Mouse (Mus musculus) cerebellum, postnatal 25 days (tissue): Measurements from ENCODE around the gene Slc25a35.
"Not testable (repeated sequence)": the region's sequence is repeated elsewhere in the genome, so short reads cannot be mapped to it uniquely, and the experiment has no call there.

ENCODE experiments used
- DNase-seq, 2 experiments: peaks; one replicate each; pipeline ENCODE4 v3.0.0; 2021; ENCODE audit warnings: mixed read lengths in 2 of 2

Gene Slc25a35

DNA sequence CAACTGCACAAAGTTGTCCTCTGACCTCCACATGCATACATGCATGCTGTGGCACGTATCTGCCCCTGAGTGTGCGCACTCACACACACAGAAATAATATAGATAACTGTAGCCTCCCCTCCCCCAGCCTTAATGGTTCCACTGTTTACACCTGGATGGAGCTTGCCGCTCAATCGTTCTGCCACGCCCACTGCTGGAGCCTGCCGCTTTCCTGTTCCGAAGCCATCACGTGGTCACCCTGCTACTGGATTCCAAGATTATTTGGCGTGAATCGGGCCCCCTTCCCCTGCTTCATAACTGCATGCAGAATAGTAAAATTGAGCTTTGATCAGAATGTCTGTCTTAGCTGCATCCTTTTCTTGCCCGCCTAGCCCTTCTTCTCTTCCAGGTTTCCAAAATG, 5.8 kb upstream of the Slc25a35 start:
- not testable (repeated sequence) for DNase-seq

DNA sequence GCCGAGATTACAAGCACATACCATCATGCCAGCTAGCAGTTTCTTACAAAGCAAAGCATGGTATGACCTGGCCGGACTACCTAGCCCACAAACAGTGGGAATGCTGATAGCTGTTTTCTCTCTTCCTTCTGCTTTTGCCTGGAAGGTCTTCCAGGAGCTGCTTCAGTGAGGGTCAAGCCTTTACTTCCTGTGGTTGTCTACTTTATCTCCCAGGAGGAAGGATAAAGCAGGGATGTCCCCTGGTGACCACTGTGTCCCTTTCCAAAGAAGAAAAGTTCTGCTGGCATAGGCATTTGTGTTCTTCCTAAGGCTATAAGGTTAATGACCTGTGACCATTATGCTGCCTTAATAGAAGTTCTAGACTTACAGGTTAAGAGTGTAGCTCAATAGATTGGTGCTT, 4.5 kb upstream of the Slc25a35 start:
- DNase-seq, result no peak

DNA sequence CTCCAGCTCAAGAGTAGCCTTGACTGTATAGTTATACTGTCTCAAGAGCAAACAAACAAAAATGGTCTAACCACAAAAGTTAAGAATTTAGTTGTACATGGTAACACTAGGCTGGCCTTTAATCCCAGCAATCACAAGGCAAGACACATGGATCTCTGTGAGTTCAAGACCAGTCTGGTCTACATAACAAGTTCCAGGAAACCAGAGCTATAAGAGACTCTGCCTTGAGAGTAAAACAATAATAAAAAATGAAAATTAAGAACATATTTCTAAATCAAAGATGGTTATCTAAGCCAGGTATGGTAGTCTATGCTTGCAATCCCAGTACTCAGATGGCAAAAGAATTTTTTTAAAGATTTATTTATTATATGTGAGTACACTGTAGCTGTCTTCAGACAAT, 2.9 kb upstream of the Slc25a35 start:
- DNase-seq, result no peak

DNA sequence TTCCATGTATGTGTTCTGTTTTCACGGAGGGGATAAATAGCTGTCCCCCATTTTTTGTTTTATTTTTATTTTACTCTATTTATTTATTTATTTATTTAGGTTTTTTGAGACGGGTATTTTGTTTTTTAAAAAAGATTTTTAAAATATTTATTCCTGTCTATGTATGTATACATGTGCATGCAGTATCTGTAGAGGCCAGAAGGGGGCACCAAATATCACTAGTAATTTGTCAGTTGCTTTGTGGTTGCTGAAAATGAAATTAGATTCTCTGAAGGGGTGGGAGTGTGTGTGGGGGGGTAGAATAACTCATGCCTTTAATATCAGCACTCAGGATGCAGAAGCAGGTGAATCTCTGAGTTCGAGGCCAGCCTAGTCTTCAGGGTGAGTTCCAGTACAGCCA, 2.1 kb upstream of the Slc25a35 start:
- peak; percentile 60 to 82 for DNase-seq

DNA sequence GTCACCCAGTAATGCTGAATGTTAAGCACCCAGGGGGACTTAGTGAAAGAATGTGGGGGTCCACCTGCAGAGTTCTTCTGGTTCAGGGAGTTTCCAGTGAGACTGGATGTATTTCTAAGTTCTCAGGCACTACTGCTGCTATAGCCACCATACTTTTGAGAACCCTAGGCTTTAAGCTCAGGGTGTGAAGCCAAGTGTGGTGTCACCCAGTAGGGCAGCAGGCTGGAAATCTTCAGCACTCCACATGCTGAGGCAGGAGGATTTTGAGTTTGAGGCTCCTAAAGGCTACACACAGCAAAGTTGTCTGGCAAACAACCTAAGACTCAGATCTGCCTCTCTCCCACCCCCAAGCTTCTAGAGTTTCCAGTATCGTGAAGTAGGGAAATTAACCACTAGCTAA, 1.4 kb upstream of the Slc25a35 start:
- DNase-seq, result no peak

DNA sequence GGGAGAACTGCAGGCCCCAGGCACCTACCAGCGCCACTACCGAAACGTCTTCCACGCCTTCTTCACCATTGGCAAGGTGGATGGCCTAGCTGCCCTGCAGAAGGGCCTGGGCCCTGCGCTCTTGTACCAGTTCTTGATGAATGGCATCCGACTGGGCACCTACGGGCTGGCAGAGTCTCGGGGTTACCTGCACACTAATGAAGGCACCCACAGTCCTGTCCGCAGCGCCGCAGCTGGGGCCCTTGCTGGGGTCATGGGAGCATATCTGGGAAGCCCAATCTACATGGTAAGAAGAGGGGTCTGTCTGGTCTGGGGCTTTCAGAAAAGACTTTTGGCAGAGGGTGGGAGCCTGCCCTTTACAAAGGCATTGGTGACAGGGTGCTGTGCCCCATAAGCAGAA, 821 bp downstream of the Slc25a35 start:
- DNase-seq, result peak in 1 of 2 experiments; percentile 17

DNA sequence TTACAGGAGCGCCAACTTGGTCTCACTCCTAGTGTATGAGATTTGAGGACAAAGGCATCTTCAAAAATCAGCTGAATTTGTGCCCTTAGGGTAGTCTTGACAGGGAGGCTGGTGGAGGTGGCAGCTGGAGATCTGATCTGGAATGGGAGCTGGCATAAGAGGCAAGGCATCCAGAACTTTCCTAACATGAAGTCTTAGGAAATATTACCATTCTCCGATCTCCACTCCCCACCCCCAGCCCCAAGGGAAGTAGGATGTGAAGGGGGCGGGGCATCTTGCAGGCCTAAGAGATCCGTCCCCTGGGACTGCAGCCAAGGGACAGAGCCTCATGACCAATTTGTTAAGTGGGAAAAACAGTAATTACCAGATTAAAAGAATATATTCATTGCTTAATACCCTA, 2.3 kb downstream of the Slc25a35 start:
- no peak for DNase-seq

DNA sequence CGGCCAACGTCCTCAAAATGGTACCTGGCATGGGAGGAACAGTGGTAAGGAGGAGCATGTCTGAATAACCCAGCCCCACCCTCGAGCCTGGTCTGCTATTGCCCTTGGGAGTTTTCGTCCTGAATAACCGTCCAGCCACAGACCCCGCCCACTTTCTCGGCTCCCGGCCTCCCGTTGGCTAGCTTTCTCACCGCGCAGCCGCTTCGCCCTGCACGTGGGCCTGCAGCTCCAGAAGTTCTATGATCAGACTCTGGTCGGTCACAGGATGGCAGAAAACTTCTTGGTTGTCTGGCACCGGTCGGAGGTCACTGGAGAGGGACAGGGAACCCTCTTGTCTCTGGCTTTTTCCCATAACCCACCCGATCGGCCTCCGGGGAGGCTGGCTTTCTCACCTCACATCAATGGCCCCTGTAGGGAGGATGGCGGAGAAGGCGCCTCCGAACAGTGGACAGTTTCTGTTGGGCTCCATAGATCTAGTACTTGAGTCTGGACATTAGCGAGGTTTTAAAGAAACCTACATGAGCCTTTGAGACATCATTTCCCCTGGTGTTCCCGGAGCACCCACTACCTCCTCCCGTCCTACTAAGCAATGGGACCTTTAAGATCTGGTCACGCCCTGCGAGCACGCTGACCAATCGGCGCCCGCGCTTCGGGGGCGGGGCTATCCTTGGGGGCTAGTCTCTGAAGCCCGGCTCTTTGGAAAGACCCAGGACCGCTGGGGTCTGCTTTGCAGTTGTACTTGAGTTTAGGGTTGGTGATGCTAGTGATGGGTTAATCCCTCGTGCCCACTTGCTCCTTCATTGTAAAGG, 5.5 kb downstream of the Slc25a35 start:
- DNase-seq, result peak; percentile 86 to 93

DNA sequence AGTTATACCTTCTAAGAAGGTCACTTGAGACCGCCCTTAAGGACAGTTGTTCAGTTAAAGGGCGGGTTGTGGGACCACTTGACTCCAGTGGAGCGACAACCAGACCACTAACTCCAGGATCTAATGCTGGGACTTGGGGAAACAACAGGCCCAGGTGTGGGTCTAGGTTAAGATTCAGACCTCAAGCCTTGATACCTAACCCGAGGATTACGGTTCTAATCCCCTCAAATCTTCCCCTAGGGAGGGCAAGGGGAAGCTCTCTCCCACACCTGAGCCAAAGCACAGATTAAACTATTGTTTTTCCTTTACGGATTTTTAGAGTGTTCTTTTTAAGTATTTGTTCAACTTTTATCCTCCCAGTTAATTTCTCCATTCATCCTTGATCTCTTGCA, 6.1 kb downstream of the Slc25a35 start:
- DNase-seq, result no peak

DNA sequence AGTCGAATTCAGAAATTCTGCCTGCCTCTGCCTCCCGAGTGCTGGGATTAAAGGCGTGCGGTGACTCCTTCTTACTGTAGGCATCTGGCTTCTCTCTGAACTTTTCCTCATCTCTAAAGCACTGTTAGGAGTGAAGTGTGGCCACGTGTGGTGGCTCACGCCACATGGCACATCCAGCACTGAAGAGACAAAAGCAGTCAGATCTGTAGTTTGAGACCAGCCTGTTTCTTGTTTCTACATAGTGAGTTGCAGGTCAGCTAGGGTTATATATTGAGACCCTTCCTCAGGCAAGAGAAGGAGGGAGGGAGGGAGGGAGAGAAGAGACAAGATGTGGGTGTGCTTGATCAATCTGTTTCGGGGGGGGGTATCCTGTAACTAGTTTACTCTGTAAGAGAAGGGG, 7.2 kb downstream of the Slc25a35 start, which contains the start of gene Rangrf:
Gene Rangrf (minus strand): TSS at position 101 of the 400 bp plus-strand sequence.
- DNase-seq, result no peak

DNA sequence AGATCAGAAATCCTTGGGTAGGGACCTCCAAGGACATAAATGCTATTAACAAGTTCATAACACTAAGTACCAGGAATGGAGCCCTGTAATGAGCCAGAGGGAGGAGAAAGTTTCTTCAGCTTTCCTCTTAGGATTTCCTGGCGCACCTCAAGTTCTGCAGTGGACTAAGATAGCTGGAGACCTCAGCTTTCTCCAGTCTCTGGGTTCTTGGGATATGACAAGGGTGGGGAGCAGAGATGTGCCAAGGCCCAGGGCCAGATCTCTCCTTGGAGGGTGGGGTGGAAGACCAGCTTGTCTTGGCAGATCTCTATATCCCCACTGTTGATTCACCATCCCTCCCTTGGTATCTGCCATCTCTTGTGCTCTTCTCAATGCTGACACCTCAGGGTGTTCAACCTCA, 7.7 kb downstream of the Slc25a35 start:
- no peak for DNase-seq

DNA sequence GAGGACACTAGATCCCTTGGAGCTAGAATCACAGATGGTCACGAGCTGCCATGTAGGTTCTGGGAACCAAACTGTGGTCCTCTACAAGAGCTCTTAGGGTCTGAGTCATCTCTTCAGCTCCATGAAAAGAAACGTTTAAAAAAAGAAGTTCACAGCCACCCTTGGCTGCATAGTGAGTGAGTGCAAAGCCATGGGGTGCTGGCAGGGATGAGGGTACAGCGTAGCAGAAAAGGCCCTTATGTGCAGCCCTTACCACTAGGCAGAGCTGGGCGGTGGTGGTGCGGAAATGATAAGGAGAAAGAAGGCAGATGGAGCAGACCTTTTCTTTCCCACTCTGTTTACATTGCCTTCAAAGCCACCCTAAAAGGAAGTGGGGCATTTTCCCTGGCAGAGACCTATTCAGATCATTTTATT, 11.4 kb downstream of the Slc25a35 start:
- DNase-seq, result peak in 1 of 2 experiments; percentile 26

DNA sequence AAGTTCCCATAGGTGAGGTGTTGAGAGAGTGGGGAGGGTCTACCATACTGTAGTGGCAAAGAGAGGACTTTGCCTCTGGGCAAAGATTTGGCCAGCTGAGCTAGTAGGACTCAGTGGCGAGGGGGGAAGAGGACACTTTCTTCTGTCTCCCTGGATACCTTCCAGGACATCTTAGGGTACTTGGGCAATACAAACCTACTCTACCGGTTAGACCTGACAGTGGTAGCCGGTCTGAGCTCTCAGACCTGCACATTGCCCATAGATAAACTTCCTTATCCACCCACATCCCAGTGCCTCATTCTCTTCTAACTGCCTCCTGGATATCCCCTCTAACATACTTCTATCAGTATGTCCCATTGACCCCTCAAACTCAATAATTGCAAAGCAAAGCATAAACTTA, 13.0 kb downstream of the Slc25a35 start:
- DNase-seq, result no peak

DNA sequence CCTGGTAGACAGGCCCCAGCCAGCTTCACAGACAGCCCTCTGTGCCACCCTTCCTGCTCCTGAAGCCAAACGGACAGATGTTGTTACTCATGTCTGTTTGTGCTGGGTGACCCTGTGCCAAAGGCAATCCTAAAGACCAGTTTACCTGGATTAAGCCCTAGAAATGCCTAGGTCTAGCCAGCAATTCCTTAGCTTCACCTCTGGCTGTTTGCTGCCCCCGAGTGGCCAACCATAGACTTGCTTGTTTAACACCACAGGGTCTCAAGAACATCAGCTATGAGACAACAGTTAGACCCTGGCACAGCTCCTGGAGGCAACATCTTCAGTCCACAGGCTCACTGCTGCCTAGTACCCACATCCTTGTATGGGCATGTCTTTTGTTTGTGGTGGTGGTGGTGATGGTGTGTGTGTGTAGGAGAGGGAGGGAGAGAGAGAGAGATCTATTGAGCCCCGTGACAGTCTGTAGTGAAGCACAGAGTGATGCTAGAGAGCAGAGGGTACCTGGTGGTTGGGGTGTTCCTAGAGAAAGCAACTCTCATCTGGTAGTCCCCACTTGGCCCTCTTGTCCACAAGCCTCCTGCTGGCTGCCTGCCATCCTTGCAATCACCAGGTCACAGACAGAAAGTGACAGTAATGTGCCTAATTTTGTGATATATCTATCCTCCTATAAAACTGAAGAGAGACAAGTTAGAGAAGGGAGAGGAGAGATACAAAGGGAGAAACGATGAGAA, 14.9 kb downstream of the Slc25a35 start:
- peak; percentile 80 to 90 for DNase-seq

DNA sequence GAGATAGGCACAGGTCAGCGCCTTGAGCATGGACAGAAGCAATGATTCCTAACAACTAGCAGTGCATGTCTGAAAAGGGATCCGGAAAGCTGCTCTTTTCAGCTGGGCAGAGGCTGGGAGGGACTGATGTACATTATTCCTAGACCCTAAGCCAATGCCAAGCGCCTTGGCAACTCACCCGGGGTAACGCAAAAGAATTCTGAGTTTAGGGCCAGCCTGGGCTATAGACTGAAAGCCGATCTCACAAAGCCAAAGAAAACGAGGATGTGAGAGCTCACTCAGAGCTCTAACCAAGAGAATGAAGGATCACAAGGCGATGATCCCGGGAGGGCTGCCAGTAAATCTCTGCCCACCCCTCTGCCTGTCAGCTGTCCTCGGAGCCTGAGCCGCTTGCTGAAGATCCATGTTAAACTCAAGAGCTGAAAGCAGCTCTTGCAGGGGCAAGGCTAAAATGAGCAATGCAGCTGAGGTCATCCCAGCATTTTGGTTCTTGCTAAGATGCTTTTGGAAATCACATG, 19.5 kb downstream of the Slc25a35 start:
- DNase-seq, result peak; percentile 33 to 49

DNA sequence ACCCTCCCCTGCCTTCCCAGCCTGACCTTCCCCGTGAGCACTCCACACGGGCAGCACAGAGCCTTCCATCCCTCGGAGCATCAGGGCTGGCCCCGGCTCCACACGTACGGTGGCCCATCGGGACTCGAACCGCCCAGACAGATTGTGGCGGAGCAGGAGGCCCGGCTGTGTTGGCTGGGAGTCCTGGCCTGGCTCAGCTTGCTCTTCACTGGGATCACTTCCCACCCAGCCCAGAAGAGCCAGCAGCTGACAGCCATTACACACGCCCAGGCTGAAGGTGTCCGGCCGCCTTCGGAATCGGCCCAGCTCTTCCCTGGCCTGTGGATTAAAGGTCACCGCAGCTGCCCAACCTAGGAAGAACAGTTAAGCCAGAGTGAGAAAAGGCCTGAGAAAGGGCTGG, 20.4 kb downstream of the Slc25a35 start:
- DNase-seq, result peak; percentile 84 to 88

DNA sequence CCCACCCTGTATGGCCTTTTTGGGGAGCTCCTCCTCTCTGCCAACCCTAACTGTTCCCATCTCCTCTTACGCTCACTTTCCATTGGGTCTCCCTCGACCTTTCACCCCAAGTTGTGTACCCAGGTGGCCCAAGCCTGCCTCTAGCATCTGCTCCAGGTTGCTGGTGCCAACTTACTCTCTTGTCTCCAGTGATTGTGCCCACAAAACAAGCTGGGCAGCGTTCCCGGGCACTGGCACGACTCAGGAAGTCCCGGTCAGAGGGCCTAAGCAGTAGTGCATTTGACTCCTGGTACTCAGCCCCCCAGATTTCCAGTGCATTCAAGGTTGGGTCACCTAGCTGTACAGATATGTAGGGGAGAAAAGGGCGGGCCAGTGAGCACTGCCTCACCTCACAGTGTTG, 25.2 kb downstream of the Slc25a35 start:
- DNase-seq, result peak; percentile 77 to 83

DNA sequence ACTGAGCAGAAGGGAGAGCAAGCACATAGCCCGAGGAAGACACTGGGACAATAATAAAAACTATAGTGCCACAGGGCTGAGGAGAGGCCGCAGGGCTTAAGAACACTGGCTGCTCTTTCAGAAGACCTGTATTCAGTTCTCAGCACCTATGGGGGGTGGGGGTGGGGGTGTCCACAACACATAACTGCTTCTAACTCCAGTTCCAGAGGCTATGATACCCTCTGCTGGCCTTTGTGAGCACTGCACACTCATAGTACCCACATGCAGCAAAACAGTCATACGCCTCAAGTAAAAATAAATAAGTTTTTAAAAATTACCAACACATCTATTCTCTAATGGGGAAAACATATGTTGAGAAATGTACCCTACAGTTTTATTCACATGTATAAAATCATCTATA, 26.4 kb downstream of the Slc25a35 start:
- DNase-seq, result peak in 1 of 2 experiments; percentile 40

DNA sequence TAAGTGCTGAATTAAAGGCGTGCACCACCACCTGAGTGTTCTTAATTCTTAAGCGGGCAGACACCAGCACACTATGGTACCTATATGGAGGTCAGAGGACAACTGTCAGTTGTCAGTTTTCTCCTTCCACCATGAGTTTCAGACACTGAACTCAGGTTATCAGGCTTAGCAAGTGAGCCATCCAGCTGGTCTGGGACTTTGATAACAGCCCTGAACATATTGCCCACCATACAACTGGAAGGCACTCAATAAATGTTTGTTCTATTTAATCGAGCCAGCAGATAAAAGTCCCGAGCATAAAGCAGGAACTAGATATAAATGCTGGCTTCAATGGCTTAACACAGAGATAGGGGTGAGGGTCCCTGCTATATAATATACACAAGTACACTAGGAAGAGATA, 29.1 kb downstream of the Slc25a35 start:
- DNase-seq, result no peak

DNA sequence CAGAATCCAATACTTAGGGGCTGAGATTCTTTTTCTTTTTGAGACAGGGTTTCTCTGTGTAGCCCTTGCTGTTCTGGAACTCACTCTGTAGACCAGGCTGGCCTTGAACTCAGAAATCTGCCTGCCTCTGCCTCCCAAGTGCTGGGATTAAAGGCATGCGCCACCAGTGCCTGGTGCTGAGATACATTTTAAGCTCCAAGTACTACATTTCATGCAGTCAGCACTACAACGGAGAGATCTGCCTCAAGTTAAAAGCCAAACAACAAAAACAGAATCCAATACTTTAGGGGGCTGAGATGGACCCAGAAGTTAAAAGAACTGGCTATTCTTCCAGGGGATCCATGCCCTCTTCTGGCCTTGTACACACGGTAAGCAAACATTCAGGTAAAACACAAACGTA, 34.9 kb downstream of the Slc25a35 start:
- DNase-seq, result not testable (repeated sequence)

DNA sequence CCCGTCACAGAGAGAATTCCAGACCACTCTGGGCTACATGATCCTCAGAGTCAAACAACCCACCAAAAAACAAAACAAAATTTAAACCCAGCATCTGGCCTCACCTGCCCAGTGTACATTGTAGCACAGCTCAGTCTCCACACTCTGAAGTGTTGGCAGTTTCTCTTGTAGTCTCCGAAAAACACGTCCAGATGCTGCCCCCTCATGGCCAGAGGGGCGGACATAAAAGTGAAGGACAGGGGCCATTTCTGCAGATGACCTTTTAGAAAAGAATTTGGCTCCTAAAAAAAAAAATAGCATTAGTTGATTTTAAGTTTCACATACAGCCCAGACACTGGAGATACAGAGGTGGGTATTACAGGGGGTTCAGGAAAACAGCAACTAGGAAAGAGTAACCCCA, 35.7 kb downstream of the Slc25a35 start:
- DNase-seq, result peak in 1 of 2 experiments; percentile 52

DNA sequence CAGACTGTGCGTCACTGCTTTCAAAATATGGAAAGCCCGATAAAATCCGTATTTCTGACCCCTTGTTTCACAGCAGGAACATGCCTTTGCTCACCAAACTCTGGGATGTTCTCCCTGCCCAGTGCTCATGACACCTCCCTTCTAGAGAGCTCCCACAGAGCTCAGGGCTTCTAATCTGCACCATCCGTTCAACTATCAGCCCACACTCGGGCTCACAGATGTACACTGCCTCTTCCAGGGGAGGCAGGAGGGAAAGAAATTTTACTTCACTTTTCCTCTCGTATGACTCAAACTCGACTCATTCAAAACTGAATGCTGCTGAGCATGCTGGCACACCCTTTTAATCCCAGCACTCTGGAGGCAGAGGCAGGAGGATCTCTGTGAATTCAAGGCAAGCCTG, 37.3 kb downstream of the Slc25a35 start:
- DNase-seq, result no peak

DNA sequence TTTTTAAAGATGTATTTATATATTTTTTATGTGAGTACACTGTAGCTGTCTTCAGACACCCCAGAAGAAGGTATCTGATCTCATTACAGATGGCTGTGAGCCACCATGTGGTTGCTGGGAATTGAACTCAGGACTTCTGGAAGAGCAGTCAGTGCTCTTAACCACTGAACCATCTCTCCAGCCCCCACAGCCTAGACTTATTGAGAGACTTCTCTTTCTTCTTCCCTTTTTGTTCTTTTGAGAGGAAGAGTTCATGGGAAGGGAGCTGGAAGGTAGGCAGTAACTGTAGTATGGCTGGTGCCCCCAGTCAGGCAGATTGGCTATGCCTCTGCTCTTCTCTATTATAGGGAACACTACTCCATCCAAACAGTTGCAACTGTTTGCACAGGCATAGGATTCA, 38.6 kb downstream of the Slc25a35 start:
- DNase-seq, result not testable (repeated sequence)
